Mouse (Mus musculus): ENCODE results near the gene Gm20605.

- TF ChIP-seq EP300 (IDR thresholded peaks at IDR 0.05; ENCODE audit: low read depth) = no peak
- TF ChIP-seq CTCF (IDR thresholded peaks at IDR 0.05; ENCODE audit: low read depth) = no peak
Measured at GRCm38 (mm10) chr5:137689974-137690373, 61.0 kb downstream of the Gm20605 start.
